Mouse (Mus musculus): Measurements from ENCODE around the gene Klhl29.

- no peak for TF ChIP-seq POLR2A (IDR thresholded peaks at IDR 0.05; ENCODE audit: insufficient read depth, low read depth, low read length)
- TF ChIP-seq CTCF (IDR thresholded peaks at IDR 0.05), result no peak
Observed at GRCm38 (mm10) chr12:5165411-5165810, 210.1 kb downstream of the Klhl29 start.
